Mouse (Mus musculus): Measurements from ENCODE around the gene Ncan.

The Ncan gene

DNA sequence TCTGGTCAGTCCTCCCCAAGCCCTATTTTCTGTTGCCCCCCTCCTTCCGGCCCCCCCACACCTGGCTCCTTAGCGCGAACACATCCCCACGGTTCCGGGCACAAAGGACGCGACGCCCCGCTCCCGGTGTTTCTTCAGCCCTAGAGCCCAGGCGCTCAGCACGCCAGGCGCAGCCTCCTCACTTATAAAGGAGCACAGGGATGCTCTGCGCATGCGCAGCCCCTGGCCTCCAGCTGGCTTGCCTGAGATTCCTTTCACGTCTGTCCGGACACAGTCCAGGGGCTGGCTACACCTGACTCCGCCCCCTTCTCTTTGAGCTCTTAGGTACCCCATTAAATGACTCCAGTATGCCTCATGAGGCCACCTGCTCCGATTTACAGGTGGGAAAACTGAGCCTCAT lies at the start of gene Ncan:
TSS of gene Ncan (minus strand) at position 207 of the 400 bp plus-strand sequence.
- peak; percentile 42 for DNase-seq (ENCODE audit: low read depth, low spot score)

GRCm38 (mm10) chr8:70170116-70170515 lies 49.4 kb upstream of the Ncan start:
- DNase-seq (ENCODE audit: low read depth, low spot score), result no peak

DNA sequence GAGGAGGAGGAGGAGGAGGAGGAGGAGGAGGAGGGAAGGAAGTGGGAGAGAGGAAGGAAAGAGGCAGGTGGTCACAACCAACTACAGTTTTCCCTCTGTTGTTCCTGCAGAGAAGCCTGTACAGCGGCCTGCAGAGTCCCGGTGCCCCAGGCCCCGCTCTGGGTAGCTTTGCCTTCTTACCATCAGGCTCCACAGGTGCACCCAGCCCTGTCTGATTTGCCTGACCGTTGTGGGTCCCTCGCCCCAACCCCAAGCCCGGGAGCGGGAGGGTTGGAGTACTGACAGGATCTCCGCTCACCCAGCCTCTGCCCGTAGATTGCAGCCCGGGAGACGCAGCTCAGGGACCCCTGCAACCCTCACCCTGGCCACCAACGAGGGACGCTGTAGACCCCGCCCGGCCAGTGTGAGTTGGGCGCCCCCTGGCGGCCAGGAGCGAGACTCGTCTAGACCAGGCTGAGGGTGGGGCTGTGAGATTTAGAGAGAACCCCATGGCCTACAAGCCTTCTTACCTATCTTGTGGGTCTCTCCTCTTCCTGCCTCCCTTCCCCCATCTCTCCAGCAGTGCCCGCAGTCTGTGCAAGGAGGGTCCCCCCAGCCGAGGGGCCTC lies 45.9 kb upstream of the Ncan start:
- peak; percentile 79 for DNase-seq (ENCODE audit: low read depth, low spot score)

GRCm38 (mm10) chr8:70163316-70163715 lies 42.6 kb upstream of the Ncan start:
- no peak for DNase-seq (ENCODE audit: low read depth, low spot score)

GRCm38 (mm10) chr8:70160015-70160414 lies 39.3 kb upstream of the Ncan start:
- DNase-seq (ENCODE audit: low read depth, low spot score), result peak; percentile 57

GRCm38 (mm10) chr8:70159211-70159610 lies 38.5 kb upstream of the Ncan start:
- DNase-seq (ENCODE audit: low read depth, low spot score), result no peak

DNA sequence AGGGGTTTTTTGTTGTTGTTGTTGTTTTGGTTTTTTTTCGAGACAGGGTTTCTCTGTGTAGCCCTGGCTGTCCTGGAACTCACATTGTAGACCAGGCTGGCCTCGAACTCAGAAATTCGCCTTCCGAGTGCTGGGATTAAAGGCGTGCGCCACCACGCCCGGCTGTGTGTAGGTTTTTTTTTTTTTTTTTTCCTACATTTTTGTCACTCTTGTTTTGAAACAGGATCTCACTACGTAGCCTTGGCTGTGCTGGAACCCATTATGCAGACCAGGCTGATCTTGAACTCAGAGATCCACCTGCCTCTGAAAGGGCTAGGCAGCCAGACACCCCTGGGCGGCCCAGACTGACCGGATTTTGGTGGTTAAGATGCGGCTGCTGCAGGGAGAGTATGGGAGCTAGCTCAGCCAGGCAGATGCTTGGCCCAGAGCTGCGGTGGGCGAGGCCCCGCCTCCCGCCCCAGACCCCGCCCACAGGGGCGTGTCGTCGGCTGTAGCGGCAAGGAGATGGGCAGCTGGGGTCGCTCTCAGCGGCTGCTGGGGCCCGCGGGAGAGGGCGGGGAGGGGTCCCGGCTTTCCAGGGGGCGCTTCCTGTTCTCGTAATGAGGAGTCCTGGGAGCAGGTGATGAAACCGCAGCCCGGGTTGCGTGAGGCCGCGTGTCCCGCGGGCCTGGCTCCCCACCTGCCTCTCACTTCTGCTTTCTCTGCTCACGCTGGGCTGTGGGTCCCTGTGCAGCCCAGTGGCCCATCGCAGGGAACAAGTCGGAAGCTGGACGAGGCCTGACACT lies 37.6 kb upstream of the Ncan start:
- peak; percentile 88 for DNase-seq (ENCODE audit: low read depth, low spot score)

GRCm38 (mm10) chr8:70157240-70157800 lies 36.6 kb upstream of the Ncan start:
- no peak for DNase-seq (ENCODE audit: low read depth, low spot score)

DNA sequence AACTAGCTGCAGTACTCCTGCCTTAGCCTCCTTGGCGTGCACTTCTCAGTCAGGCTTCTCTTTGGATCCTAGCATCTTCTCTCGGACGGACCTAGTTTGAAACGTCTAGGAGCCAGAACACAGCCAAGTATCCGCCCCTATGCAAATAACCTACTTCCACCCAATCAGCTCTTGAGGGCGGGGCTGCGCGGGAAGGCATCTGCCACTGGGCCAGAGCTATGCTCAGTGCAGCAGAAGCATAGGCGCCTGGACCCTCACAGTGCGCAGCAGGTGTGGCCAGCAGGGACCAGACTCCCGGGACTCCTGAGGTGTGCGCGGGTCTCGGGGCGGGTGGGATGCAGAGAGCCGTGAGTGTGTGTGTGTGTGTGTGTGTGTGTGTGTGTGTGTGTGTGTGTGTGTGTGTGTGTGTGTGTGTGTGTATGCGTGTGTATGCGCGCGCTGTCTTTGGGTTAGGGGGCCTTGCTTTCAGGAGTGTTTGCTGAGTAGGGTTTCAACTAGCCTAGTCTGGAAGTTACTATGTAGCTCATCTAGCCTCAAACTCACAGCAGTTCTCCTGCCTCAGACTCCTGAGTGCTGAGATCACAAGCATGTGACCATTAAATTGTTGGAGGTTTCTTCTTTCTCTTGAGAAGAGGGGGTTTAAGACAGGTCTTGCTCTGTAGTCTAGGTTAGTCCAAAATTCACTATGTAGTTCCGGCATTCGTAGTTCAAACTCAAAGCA lies 32.0 kb upstream of the Ncan start:
- DNase-seq (ENCODE audit: low read depth, low spot score), result peak; percentile 81

DNA sequence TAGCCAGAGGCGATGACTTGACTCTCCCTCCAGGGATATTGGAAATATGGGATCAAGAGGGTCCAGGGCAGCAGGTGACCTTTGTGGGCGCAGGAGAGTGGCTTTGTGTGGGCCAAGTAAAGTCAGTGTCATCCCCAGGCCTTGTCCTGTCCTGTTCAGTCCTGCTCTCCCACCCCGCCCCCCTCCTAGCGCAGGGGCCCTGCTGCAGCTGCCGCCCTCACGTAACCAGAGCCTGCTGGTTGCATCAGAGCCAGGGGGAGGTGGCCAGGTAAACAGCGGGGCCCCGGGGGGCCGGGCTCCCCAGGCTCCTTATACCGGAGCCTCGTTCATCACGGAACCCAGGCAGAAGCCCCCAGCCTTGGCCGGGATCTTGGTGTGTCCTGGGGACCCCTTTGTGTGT lies 29.5 kb upstream of the Ncan start:
- DNase-seq (ENCODE audit: low read depth, low spot score), result no peak

DNA sequence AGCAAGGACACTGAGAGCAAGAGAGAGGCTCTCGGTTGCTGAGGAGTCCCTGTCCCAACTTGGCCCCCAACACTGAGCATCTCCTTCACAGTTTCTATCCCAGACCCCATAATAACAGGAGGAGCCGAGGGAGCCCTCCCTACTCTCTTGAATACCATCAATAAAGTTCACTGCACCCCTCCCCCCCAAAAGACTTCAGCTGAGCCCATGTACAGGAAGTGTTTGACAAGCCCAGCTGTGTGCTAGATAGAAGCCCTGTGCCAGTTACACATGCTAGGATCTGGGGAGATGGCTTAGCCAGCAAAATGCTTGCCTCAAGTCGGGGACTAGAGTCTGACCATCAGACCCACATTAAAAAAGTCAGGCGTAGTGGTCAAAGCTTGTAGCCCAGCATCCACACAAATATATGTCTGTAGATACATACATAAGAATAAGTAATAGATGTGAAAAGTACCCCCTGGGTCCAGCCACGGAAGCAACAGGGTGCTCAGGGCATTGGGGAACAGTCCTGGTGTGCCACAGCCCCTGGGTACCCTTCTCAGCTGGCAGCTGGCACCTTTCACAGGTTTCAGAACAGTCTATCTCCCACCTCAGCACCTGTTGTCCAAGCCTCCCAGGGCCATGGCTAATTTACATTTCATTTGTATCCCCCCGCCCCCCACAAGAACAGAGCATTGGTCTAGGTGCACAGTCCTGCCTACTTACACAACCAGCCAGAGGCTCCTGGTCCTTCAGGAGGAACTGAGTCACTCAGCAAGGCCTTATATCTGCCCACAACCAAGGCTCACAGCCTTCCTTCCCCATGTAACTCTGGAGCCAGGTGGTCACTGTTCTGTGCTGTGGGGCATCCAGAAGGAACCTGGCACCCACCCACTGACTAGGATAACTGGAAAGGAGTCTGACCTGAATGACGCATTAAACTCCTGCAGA lies 27.3 kb upstream of the Ncan start:
- no peak for DNase-seq (ENCODE audit: low read depth, low spot score)

GRCm38 (mm10) chr8:70139981-70140380 lies 19.3 kb upstream of the Ncan start:
- no peak for DNase-seq (ENCODE audit: low read depth, low spot score)

DNA sequence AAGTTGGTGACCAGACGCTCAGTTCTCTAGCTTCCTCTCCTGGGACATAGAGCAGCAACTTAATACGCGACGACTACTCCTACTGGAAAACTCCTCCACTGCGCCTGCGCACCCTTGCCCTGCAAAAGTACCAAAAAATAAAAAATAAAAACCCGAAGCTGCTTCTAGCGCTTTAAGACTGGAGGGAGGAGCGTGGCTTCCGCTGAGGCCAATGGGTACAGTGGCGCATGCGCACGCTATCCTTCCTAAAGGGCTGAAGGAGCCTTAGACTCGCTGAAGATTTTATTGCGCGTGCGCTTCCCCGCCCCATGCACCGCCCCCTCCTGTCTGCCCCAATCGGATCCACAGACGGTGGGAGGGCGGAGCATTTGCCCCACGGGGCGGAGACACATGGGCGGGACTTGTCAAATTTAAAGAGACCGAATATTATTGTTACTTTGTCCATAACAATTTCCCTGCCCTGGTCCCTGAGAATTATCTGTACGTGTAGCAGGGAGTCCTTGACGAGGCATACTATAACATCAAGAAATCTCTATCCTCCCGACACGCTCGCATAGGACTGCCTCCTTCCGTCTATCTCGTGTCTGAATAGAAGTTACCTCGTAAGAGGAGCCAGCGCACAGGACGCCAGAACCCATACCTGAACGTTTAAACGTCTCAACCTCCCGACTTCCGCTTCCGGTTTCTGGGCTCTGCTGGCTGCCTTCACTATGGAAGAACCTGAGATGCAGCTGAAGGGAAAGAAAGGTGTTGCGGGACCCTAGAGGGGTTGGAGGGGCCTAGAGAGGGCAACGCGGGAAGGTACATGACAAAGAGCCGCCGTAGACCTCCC lies 18.6 kb upstream of the Ncan start, which contains the start of the genes Rfxank, Borcs8 and Mef2b:
TSS of gene Rfxank (minus strand) at position 129 of the 832 bp plus-strand sequence.
TSS of gene Borcs8 (plus strand) at position 474 of the 832 bp plus-strand sequence.
TSS of gene Mef2b (plus strand) at position 686 of the 832 bp plus-strand sequence.
- DNase-seq (ENCODE audit: low read depth, low spot score), result peak; percentile 99

DNA sequence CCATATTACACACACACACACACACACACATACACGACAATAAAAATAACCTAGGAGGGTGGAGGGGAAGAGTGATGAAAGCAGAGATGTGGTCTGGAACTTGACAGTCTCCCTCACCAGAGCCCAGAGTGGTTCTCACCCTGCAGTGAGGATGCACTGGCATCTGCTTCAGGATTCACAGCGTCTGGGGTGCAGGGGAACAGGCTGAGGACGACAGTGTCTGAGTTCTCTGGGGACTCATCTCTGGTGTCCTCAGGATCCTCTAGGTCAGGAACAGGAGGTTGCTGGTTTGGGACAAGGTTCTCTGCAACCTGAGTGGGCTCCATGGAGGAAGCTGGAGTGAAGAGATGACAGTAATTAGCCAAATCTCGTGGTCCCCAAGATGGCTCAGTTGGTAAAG lies 17.2 kb upstream of the Ncan start:
- DNase-seq (ENCODE audit: low read depth, low spot score), result no peak

DNA sequence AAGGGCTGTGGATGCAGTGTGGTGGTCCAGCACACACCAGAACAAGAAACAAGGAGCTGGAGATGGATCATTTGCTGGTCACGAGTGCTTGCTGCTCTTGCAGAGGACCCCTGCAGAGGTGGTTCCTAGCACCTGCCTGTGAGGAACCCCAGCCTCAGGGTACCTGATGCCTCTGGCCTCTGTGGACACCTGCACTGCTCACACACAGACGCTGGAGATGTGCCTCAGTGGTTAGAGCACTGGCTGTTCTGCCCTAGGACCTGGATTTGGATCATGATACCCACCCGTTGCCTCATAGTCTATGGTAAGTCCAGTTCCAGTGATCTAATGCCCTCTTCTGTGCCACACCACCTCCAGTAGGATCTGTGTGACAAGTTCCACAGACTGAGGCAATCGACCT lies 15.9 kb upstream of the Ncan start:
- no peak for DNase-seq (ENCODE audit: low read depth, low spot score)

DNA sequence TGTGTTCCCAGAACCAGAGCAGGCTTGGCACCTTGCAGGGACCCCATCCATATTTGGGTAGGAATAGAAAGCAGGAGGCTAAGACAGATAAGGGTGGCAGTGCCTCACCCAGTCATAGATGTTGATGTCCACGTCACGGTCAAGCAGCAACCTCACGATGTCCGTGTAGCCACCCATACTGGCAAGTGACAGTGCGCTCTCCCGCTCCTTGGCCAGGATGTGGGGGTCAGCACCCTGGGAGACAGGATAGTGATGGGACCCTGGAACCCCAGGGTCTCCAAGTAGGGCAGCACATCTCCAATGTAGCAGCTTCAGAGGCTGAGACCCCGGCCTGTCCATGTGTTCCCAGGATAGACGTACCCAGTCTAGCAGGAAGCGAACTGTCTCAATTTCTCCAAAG lies 14.3 kb upstream of the Ncan start:
- DNase-seq (ENCODE audit: low read depth, low spot score), result no peak

DNA sequence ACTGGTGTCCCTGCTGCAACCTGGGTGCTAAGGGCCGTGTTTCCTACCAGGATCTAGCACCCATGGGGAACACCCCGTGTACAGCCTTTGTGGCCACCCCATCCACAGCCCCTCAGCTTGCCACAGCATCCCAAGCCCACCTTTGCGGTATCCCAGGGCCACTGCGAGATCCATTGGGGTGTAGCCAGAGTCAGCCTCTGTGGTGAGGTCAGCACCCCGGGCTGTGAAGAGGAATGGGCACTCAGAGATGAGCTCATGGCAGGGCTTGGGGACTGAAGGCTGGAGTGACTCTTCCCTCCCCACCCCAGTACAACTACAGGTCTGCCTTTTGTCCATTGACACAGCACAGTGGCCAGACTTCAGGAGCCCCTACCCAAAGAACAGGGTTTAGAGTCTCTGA lies 13.4 kb upstream of the Ncan start:
- no peak for DNase-seq (ENCODE audit: low read depth, low spot score)

- peak; percentile 95 for DNase-seq (ENCODE audit: low read depth, low spot score)
Measured at GRCm38 (mm10) chr8:70131166-70131883, 10.7 kb upstream of the Ncan start, which contains the start of gene Nr2c2ap. Nr2c2ap (plus strand) TSS chr8:70131333.

- no peak for DNase-seq (ENCODE audit: low read depth, low spot score)
Measured at GRCm38 (mm10) chr8:70130066-70130465, 9.4 kb upstream of the Ncan start.
